2 mouse cellular contexts compared by ENCODE assay signal in the genomic region with DNA sequence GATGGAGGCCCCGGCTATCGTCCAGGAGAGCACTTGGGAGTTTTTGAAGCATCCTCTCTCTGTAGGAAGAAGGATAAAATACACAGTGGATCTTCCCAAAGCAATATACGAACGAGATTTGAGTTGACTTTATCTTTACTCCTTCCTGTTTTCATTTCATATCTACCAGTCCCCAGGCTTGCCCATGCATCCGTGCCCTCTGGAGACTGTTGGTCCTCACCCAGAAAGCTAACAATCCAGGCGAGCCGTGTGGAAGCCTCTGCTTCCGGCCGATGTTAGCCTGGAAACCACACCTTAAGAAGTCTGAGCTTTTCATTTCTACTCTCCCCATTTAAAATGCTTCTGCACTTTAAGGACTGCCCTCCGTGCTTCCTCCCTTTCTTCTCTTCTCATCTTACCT.
TF ChIP-seq lines count a peak whose summit lies in the region.

No protein-coding gene starts in this region.

TF ChIP-seq in CH12.LX, 34 proteins besides CTCF, POLR2A, EP300 and RAD21:
- TF ChIP-seq JUND (conservative IDR thresholded peaks at IDR 0.05; ENCODE audit: low read depth, low read length) (no peak), USF2 (conservative IDR thresholded peaks at IDR 0.05; ENCODE audit: low read depth, low read length) (no peak), ETS1 (conservative IDR thresholded peaks at IDR 0.05; ENCODE audit: low read depth, low read length) (no peak), MAX (IDR thresholded peaks at IDR 0.05; ENCODE audit: low read length) (no peak), CHD2 (IDR thresholded peaks at IDR 0.05; ENCODE audit: low read length) (no peak), MYC (IDR thresholded peaks at IDR 0.05; ENCODE audit: low read depth, low read length) (no peak), HCFC1 (IDR thresholded peaks at IDR 0.05; ENCODE audit: low read depth, low read length) (no peak), KAT2A (IDR thresholded peaks at IDR 0.05; ENCODE audit: insufficient replicate concordance, low read length) (no peak), ELF1 (IDR thresholded peaks at IDR 0.05; ENCODE audit: low read depth, low read length) (no peak), ZKSCAN1 (IDR thresholded peaks at IDR 0.05; ENCODE audit: borderline replicate concordance, low read depth, low read length) (no peak), MAZ (IDR thresholded peaks at IDR 0.05; ENCODE audit: low read depth, low read length) (no peak), UBTF (IDR thresholded peaks at IDR 0.05; ENCODE audit: low read depth, low read length) (no peak)

TF ChIP-seq in MEL, 35 proteins besides CTCF, POLR2A, EP300 and RAD21:
- TF ChIP-seq ZNF384 (IDR thresholded peaks at IDR 0.05; ENCODE audit: low read depth, low read length) (0 out of 2 replicates have a peak, but pooled peaks have one; percentile 43), ETS1 (IDR thresholded peaks at IDR 0.05; ENCODE audit: low read depth, low read length) (peak; percentile 78), NELFE (IDR thresholded peaks at IDR 0.05; ENCODE audit: low read depth, low read length) (no peak), MYC (IDR thresholded peaks at IDR 0.05; ENCODE audit: low read depth, low read length) (0 out of 2 replicates have a peak, but pooled peaks have one; percentile 24), MAX (IDR thresholded peaks at IDR 0.05; ENCODE audit: low read length) (no peak), BHLHE40 (IDR thresholded peaks at IDR 0.05; ENCODE audit: borderline replicate concordance, low read depth, low read length) (peak; percentile 31; the same call in 1 of the 2 replicates), SIN3A (IDR thresholded peaks at IDR 0.05; ENCODE audit: low read length) (0 out of 2 replicates have a peak, but pooled peaks have one; percentile 22), POLR2AphosphoS2 (IDR thresholded peaks at IDR 0.05; ENCODE audit: low read length) (no peak), MYB (IDR thresholded peaks at IDR 0.05; ENCODE audit: low read depth, low read length) (0 out of 2 replicates have a peak, but pooled peaks have one; percentile 57), TAL1 (IDR thresholded peaks at IDR 0.05; ENCODE audit: low read length) (peak; percentile 91), TCF12 (IDR thresholded peaks at IDR 0.05; ENCODE audit: low read depth, low read length) (peak; percentile 93), CHD2 (IDR thresholded peaks at IDR 0.05; ENCODE audit: low read length) (no peak), POLR2AphosphoS5 (IDR thresholded peaks at IDR 0.05; ENCODE audit: borderline replicate concordance, low read depth, low read length) (no peak), MEF2A (IDR thresholded peaks at IDR 0.05; ENCODE audit: extremely low read depth, insufficient replicate concordance, low read depth, low read length, poor library complexity, severe bottlenecking) (0 out of 2 replicates have a peak, but pooled peaks have one; percentile 15), E2F4 (IDR thresholded peaks at IDR 0.05; ENCODE audit: borderline replicate concordance, low read depth, low read length) (no peak), GABPA (IDR thresholded peaks at IDR 0.05; ENCODE audit: low read depth, low read length) (no peak), MAZ (IDR thresholded peaks at IDR 0.05; ENCODE audit: low read depth, low read length) (no peak), MXI1 (IDR thresholded peaks at IDR 0.05; ENCODE audit: low read depth, low read length) (peak; percentile 31; the same call in 1 of the 2 replicates), ZMIZ1 (IDR thresholded peaks at IDR 0.05; ENCODE audit: low read depth, low read length) (no peak), ZKSCAN1 (IDR thresholded peaks at IDR 0.05; ENCODE audit: low read depth, low read length) (no peak), MAFK (IDR thresholded peaks at IDR 0.05; ENCODE audit: borderline replicate concordance, low read depth, low read length) (no peak), GATA1 (IDR thresholded peaks at IDR 0.05; ENCODE audit: low read depth, low read length) (peak; percentile 83), ELF1 (IDR thresholded peaks at IDR 0.05; ENCODE audit: low read depth, low read length) (no peak), JUND (IDR thresholded peaks at IDR 0.05; ENCODE audit: low read depth, low read length) (no peak), CHD1 (IDR thresholded peaks at IDR 0.05; ENCODE audit: low read depth, low read length) (no peak), TBP (IDR thresholded peaks at IDR 0.05; ENCODE audit: low read depth, low read length) (no peak), ZC3H11A (IDR thresholded peaks at IDR 0.05; ENCODE audit: low read depth, low read length) (no peak), NRF1 (IDR thresholded peaks at IDR 0.05; ENCODE audit: insufficient read depth, low read depth, low read length, poor library complexity, severe bottlenecking) (no peak), SMC3 (IDR thresholded peaks at IDR 0.05; ENCODE audit: low read depth, low read length) (no peak), USF2 (IDR thresholded peaks at IDR 0.05; ENCODE audit: borderline replicate concordance in 1 of 2, insufficient read depth in 1 of 2, low read depth in 1 of 2, low read length in 2 of 2) (no peak), USF1 (IDR thresholded peaks at IDR 0.05; ENCODE audit: low read depth, low read length) (no peak), KAT2A (conservative IDR thresholded peaks at IDR 0.05; ENCODE audit: low read depth, low read length) (no peak), RCOR1 (IDR thresholded peaks at IDR 0.05; ENCODE audit: low read depth, low read length) (peak; percentile 96), UBTF (IDR thresholded peaks at IDR 0.05; ENCODE audit: borderline replicate concordance, insufficient read depth, low read depth, low read length) (no peak), HCFC1 (IDR thresholded peaks at IDR 0.05; ENCODE audit: low read depth, low read length) (no peak)
TF ChIP-seq in MEL: peak in this region for 12.
